Mouse (Mus musculus): ENCODE data around the gene Gcsam. TPM values are rescaled to one million over a fixed set of nuclear protein-coding genes. Genes with fewer than 3 reads are reported as not detected.

The Gcsam gene
- total and polyA plus RNA-seq, 2 experiments from 2014 or later, result not detected

DNA sequence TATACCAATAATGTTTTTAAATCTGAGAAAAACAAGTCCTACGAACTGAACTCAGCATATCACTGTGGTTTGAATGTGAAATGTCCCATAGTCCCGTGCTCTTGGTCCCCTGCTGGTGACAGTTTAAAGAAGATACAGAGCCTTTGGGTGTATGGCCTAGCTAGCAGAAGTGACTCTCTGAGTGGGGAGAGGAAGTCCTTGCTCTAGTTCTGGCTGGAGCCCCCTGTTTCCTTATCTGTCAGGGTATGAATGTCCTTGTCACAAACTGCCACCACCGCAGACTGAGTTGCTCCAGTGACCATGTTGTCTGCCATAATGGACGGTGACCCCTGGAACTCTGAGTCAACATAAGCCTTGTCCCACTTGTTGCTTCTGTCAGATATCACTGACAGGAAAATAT lies 13.1 kb downstream of the Gcsam start:
- no peak for ATAC-seq (ENCODE audit: low FRiP score)
- Histone ChIP-seq H3K36me3 (ENCODE audit: insufficient read depth, low read length) (no peaks in the 10 kb centered on the region), H3K27ac (ENCODE audit: low read depth, low read length) (no peak overlapping the region), H3K4me3 (ENCODE audit: low read depth, low read length) (no peak overlapping the region), H3K4me1 (ENCODE audit: insufficient read depth, low read length) (no peaks in the 10 kb centered on the region), H3K4me2 (ENCODE audit: low read depth, low read length, poor library complexity, severe bottlenecking) (no peak overlapping the region), H3K9me3 (ENCODE audit: low read length) (no peaks in the 10 kb centered on the region), H3K9ac (replicated peaks; ENCODE audit: low read length, poor library complexity, severe bottlenecking) (no peak overlapping the region), H3K27me3 (ENCODE audit: insufficient read depth, low read length) (no peaks in the 10 kb centered on the region)
- TF ChIP-seq CTCF (IDR thresholded peaks at IDR 0.05), result no peak
- 87% methylated on average over 4 of the region's 4 CpGs for WGBS
- DNase-seq (ENCODE audit: low spot score), result no peak

DNA sequence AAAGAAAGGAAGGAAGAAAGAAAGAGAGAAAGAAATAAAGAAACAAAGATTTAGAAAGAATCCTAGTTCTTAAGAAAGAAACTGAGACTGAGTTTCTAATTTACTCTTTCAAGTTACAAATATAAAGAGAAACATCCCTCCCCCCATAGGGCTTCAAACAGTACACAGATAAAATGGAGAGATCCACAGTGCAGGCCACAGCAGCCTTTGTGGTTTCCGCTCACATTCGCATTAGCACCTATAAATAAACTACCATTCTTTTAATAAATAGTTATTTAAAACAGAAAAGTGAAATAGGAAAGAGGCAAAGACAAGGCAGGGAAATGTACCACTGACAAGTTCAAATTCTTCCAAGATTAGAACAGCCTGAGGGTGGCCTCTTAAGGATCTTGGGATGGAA lies 14.6 kb downstream of the Gcsam start:
- no peaks in the 10 kb centered on the region for H3K36me3 ChIP-seq (ENCODE audit: insufficient read depth, low read length)
- H3K4me1 ChIP-seq (ENCODE audit: insufficient read depth, low read length), result no peaks in the 10 kb centered on the region
- DNase-seq (ENCODE audit: low spot score) (no peak), ATAC-seq (ENCODE audit: low FRiP score) (no peak)
- TF ChIP-seq CTCF (IDR thresholded peaks at IDR 0.05), result no peak
- WGBS, result 94% methylated on average over 2 of the region's 2 CpGs
- no peaks in the 10 kb centered on the region for H3K27me3 ChIP-seq (ENCODE audit: insufficient read depth, low read length)
- no peak overlapping the region for H3K27ac ChIP-seq (ENCODE audit: low read depth, low read length)
- no peak overlapping the region for H3K4me3 ChIP-seq (ENCODE audit: low read depth, low read length)
- H3K9ac ChIP-seq (replicated peaks; ENCODE audit: low read length, poor library complexity, severe bottlenecking), result no peak overlapping the region
- no peaks in the 10 kb centered on the region for H3K9me3 ChIP-seq (ENCODE audit: low read length)
- no peak overlapping the region for H3K4me2 ChIP-seq (ENCODE audit: low read depth, low read length, poor library complexity, severe bottlenecking)

DNA sequence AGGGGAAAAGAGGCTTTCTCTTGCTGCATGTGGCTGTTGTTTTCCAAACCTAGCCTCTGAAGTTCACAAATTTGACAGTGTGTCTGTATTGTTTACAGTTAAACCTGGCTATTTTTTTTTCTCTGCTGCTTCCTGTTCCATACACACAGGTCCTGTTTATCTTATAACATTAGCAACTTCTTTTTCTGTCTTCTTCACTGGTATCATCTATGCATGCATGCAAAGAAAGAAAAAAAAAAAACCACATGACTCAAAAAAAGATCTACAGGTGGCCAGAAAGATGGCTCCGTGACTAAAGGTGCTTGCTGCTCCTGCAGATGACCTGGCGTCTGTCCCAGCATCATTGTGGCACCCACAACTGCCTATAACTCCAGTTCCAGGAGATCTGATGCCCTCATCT lies 15.2 kb downstream of the Gcsam start:
- no peaks in the 10 kb centered on the region for H3K9me3 ChIP-seq (ENCODE audit: low read length)
- H3K9ac ChIP-seq (replicated peaks; ENCODE audit: low read length, poor library complexity, severe bottlenecking), result no peak overlapping the region
- DNase-seq (ENCODE audit: low spot score), result no peak
- no peaks in the 10 kb centered on the region for H3K27me3 ChIP-seq (ENCODE audit: insufficient read depth, low read length)
- H3K36me3 ChIP-seq (ENCODE audit: insufficient read depth, low read length), result no peaks in the 10 kb centered on the region
- no peak for TF ChIP-seq CTCF (IDR thresholded peaks at IDR 0.05)
- H3K4me3 ChIP-seq (ENCODE audit: low read depth, low read length), result no peak overlapping the region
- no peaks in the 10 kb centered on the region for H3K4me1 ChIP-seq (ENCODE audit: insufficient read depth, low read length)
- H3K4me2 ChIP-seq (ENCODE audit: low read depth, low read length, poor library complexity, severe bottlenecking), result no peak overlapping the region
- WGBS, result 89% methylated on average over 2 of the region's 2 CpGs
- no peak for ATAC-seq (ENCODE audit: low FRiP score)
- H3K27ac ChIP-seq (ENCODE audit: low read depth, low read length), result no peak overlapping the region

DNA sequence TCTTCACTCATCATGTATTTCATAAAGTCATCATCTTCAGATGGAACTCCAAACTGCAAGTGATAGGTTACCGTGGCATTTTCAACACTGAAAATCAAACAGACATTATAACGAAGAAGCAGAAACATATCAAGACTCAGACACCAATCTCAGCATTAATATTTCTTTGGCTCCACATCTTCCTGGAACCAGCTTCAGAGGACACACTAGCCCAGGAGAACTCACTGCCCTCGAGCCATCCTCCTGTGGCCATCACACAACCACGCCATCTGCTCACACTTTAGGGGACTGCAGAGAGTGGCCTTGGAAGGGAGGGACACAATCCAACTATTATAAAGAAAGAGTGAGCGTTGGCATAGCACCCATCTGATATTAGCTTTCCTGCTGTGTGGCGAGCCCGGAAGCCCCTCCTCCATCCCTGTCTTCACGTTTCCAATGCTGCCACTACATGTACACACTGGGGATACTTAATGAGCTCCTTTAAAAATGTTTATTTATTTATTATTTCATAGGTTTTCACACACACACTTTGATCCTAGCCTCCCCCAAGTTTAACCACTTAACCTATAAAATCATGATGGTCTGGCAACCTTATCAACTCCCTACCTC lies 19.4 kb downstream of the Gcsam start:
- H3K4me2 ChIP-seq (ENCODE audit: low read depth, low read length, poor library complexity, severe bottlenecking), result no peak overlapping the region
- DNase-seq (ENCODE audit: low spot score), result no peak
- H3K27me3 ChIP-seq (ENCODE audit: insufficient read depth, low read length), result no peaks in the 10 kb centered on the region
- no peaks in the 10 kb centered on the region for H3K4me1 ChIP-seq (ENCODE audit: insufficient read depth, low read length)
- no peak for ATAC-seq (ENCODE audit: low FRiP score)
- TF ChIP-seq CTCF (IDR thresholded peaks at IDR 0.05), result 0 out of 2 replicates have a peak, but pooled peaks have one; percentile 3
- 75% methylated on average over 8 of the region's 8 CpGs for WGBS
- no peak overlapping the region for H3K27ac ChIP-seq (ENCODE audit: low read depth, low read length)
- H3K4me3 ChIP-seq (ENCODE audit: low read depth, low read length), result no peak overlapping the region
- H3K36me3 ChIP-seq (ENCODE audit: insufficient read depth, low read length), result no peaks in the 10 kb centered on the region
- H3K9ac ChIP-seq (replicated peaks; ENCODE audit: low read length, poor library complexity, severe bottlenecking), result no peak overlapping the region
- H3K9me3 ChIP-seq (ENCODE audit: low read length), result no peaks in the 10 kb centered on the region

DNA sequence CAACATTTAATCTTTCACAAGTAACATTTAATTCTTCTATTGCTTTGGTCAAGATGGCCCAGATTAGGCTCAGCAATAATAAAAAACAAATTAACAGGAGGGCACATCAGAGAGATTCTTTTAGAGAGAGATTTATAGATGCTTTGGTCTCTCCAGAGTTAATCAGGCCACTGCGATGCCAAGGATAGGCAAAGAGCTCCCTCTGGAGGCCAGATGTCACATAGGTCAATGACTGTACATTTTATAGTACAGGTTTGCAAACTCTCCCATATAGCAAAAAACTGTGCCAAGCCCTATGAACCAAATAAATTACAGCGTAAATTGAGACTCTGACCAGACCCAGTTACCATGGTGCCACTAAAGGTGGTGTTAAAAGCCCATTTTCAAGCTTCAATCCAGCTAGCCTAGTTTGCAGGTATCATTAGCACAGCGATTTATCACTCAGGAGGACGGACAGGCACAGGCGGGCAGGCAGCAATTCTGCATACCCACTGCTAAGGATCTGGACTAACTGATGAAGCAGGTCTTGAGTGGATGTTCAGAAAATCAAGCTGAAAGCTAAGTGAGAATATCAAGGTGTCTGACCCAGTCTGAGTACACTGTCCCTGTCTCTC lies 20.3 kb downstream of the Gcsam start:
- Histone ChIP-seq H3K27me3 (ENCODE audit: insufficient read depth, low read length) (no peaks in the 10 kb centered on the region), H3K4me2 (ENCODE audit: low read depth, low read length, poor library complexity, severe bottlenecking) (no peak overlapping the region), H3K27ac (ENCODE audit: low read depth, low read length) (no peak overlapping the region), H3K36me3 (ENCODE audit: insufficient read depth, low read length) (no peaks in the 10 kb centered on the region), H3K4me3 (ENCODE audit: low read depth, low read length) (no peak overlapping the region), H3K9ac (replicated peaks; ENCODE audit: low read length, poor library complexity, severe bottlenecking) (no peak overlapping the region), H3K9me3 (ENCODE audit: low read length) (no peaks in the 10 kb centered on the region), H3K4me1 (ENCODE audit: insufficient read depth, low read length) (no peaks in the 10 kb centered on the region)
- peak; percentile 85 for DNase-seq (ENCODE audit: low spot score)
- peak; percentile 83 for ATAC-seq (ENCODE audit: low FRiP score)
- peak; percentile 91 for TF ChIP-seq CTCF (IDR thresholded peaks at IDR 0.05)
- 58% methylated on average over 5 of the region's 5 CpGs for WGBS

DNA sequence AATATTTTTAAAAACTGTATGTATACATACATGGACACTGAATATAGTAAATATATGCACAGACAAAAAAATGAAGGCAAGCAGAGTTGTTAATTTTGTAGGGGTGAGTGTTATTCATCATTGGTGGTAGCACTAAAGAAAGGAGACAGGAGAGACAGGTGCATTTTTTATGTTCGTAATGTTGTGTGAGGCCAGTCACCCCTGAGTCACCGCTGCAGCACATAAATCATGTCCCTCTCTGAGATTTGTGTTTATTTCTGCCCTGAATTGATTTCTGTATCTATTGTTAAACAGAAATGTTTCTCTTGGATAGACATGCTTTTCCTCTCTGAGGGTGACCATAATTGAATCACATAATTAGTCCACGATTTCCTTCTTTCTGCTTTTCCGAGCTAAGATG lies 22.2 kb downstream of the Gcsam start:
- no peaks in the 10 kb centered on the region for H3K27me3 ChIP-seq (ENCODE audit: insufficient read depth, low read length)
- WGBS, result 87% methylated on average over 4 of the region's 4 CpGs
- H3K9ac ChIP-seq (replicated peaks; ENCODE audit: low read length, poor library complexity, severe bottlenecking), result no peak overlapping the region
- H3K4me3 ChIP-seq (ENCODE audit: low read depth, low read length), result no peak overlapping the region
- ATAC-seq (ENCODE audit: low FRiP score) (no peak), DNase-seq (ENCODE audit: low spot score) (no peak)
- no peaks in the 10 kb centered on the region for H3K9me3 ChIP-seq (ENCODE audit: low read length)
- H3K4me2 ChIP-seq (ENCODE audit: low read depth, low read length, poor library complexity, severe bottlenecking), result no peak overlapping the region
- H3K36me3 ChIP-seq (ENCODE audit: insufficient read depth, low read length), result no peaks in the 10 kb centered on the region
- H3K27ac ChIP-seq (ENCODE audit: low read depth, low read length), result no peak overlapping the region
- H3K4me1 ChIP-seq (ENCODE audit: insufficient read depth, low read length), result no peaks in the 10 kb centered on the region
- TF ChIP-seq CTCF (IDR thresholded peaks at IDR 0.05), result no peak

All from midbrain, postnatal 0 days (tissue).